Mouse (Mus musculus): Measurements from ENCODE around the gene Mcf2. TPM values are rescaled to one million over a fixed set of nuclear protein-coding genes. Genes with fewer than 3 reads are reported as not detected.

Mcf2 gene
- total RNA-seq, 2 experiments from 2014 or later: not detected

Other genes with a start within 250 kb of the Mcf2 start
- 1.8 TPM in 1 of 2 replicates, not detected in the other for gene F9, start 179.6 kb downstream of the Mcf2 start, total RNA-seq (2015; ENCODE audit: low replicate concordance)
- not detected in 2 replicates for gene F9, start 179.6 kb downstream of the Mcf2 start, total RNA-seq (2017; ENCODE audit: low replicate concordance)